Mouse (Mus musculus) heart, postnatal 0 days (tissue): ENCODE measurements around the gene Rcn3.

ENCODE experiments used
- CTCF ChIP-seq: IDR thresholded peaks from 2 replicates; pipeline ENCODE4 v1.5.1; 2016; ENCODE audit warnings: antibody characterized with exemption, control low read depth, low read depth
- EP300 ChIP-seq: IDR thresholded peaks from 2 replicates; pipeline ENCODE4 v1.6.1; 2016; ENCODE audit warnings: antibody characterized with exemption, low read depth

DNA sequence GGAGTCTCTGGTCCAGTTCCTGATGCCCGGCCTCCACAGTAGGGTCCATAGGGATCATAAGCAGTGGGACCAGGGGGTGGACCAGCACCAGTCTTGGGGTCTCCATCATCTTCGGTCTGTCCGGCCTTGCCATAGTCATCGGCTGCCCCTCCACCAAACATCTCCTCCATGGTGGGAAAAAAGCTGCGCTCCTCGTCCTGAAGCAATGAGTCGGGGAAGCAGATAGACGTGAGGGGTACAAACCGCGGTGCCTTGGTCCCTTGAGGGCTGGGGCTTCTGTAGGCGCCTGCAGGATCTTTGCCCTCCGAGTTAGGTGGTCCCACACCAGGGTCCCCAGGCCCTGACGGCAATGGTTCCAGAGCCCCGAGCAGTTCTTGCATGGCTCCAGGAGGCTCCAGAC lies 44.5 kb downstream of the Rcn3 start:
- TF ChIP-seq CTCF (no peak), EP300 (no peak)
